Mouse (Mus musculus) heart, adult 2 months (tissue): ENCODE data around the gene Arap1.

ENCODE experiments used
- EP300 ChIP-seq: fragments of 200-500 bp; IDR thresholded peaks from 2 replicates; pipeline ENCODE4 v1.6.1; 2011; ENCODE audit warnings: low read depth, low read length, control low read depth; ENCODE audit not compliant: insufficient read depth
- POLR2A ChIP-seq: fragments of 200-500 bp; IDR thresholded peaks from 2 replicates; pipeline ENCODE4 v1.6.1; 2011; ENCODE audit warnings: mild to moderate bottlenecking, low read depth, low read length, control low read depth; ENCODE audit not compliant: insufficient read depth

GRCm38 (mm10) chr7:101435038-101435437 is 87.2 kb downstream of the Arap1 start:
- TF ChIP-seq POLR2A (no peak), EP300 (no peak)
